Mouse (Mus musculus) cortical plate, adult 2 months (tissue): Measurements from ENCODE around the gene Fam216a.

Source experiments
- CTCF ChIP-seq: fragments of 200-500 bp; IDR thresholded peaks from 2 replicates; pipeline ENCODE4 v1.5.1; 2011; ENCODE audit warnings: mild to moderate bottlenecking, control low read depth, low read length; ENCODE audit not compliant: insufficient read depth; ENCODE audit errors: extremely low read depth
- POLR2A ChIP-seq: fragments of 200-500 bp; IDR thresholded peaks from 2 replicates; pipeline ENCODE4 v1.6.1; 2011; ENCODE audit warnings: mild to moderate bottlenecking, low read length, control low read depth; ENCODE audit not compliant: insufficient read depth; ENCODE audit errors: extremely low read depth

GRCm38 (mm10) chr5:122354492-122355067 lies 17.6 kb downstream of the Fam216a start:
- TF ChIP-seq CTCF: no peak
- TF ChIP-seq POLR2A: no peak
